Mouse (Mus musculus): Measurements from ENCODE around the gene Lamtor1. TPM values are rescaled to one million over a fixed set of nuclear protein-coding genes. Genes with fewer than 3 reads are reported as not detected.
"Not testable (repeated sequence)": the region's sequence is repeated elsewhere in the genome, so short reads cannot be mapped to it uniquely, and the experiment has no call there.

The Lamtor1 gene
- total and polyA plus RNA-seq, 2 experiments from 2014 or later: 105 to 176 TPM

DNA sequence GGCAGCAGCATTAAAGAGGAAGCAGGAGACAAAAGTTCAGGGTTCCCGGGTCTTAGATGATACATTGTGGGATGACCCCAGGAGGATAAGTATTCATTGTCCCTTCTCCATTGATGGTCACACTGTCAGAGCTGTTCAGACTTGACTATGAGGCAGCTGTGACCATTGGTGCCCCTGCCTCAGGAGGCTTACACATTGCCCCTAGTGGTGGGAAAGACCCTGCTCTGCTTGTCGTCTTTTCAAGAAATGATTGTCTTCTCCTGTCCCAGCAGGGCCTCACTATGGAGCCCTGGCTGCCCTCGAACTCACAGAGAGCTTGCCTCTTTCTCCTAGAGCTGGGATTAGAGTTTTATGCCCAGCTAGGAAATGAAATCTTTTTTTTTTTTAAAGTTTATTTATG, 6.3 kb downstream of the Lamtor1 start:
- 60% methylated on average over 3 of the region's 3 CpGs for WGBS
- TF ChIP-seq CTCF (IDR thresholded peaks at IDR 0.05; ENCODE audit: low read depth): peak; percentile 52

DNA sequence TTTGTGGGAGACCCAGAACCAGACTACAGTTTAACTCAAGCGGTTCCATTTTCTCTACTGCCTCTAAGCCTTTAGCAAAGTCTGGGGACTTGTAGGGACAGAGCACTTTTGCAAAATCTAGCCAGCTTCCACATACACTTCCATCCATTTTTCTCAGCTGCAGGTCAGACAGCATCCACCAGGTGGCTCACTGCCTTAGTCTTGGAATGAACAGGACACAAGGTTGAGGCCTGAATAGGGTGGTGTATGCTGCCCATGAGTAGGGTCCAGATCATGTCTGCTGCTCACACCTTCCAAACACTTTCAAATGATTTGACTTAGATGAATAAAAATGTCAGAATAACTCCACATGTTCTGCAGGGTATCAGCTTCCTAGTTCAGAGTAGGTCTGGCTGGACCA, 12.4 kb downstream of the Lamtor1 start:
- H3K9me3 ChIP-seq (ENCODE audit: low read length): no peaks in the 10 kb centered on the region
- DNase-seq (peak; percentile 72), ATAC-seq (peak; percentile 81)
- 12% methylated on average over 1 of the region's 1 CpGs for WGBS
- no peaks in the 10 kb centered on the region for H3K4me1 ChIP-seq (ENCODE audit: insufficient read depth)
- H3K36me3 ChIP-seq (ENCODE audit: insufficient read depth): peaks cover 15% of the 10 kb centered on the region
- H3K4me2 ChIP-seq (ENCODE audit: low read depth): no peak overlapping the region
- no peaks in the 10 kb centered on the region for H3K27me3 ChIP-seq (ENCODE audit: insufficient read depth, low read length)
- no peak overlapping the region for H3K4me3 ChIP-seq (ENCODE audit: low read depth, low read length)
- no peak overlapping the region for H3K27ac ChIP-seq (ENCODE audit: low read depth, low read length)
- TF ChIP-seq CTCF (IDR thresholded peaks at IDR 0.05; ENCODE audit: low read depth): peak; percentile 86
- no peak overlapping the region for H3K9ac ChIP-seq

More for the DNA sequence above, 6.3 kb downstream of the Lamtor1 start:
- Histone ChIP-seq H3K36me3 (ENCODE audit: insufficient read depth) (peaks cover 51% of the 10 kb centered on the region), H3K27me3 (ENCODE audit: insufficient read depth, low read length) (no peaks in the 10 kb centered on the region), H3K27ac (ENCODE audit: low read depth, low read length) (no peak overlapping the region), H3K9ac (no peak overlapping the region), H3K4me1 (ENCODE audit: insufficient read depth) (no peaks in the 10 kb centered on the region), H3K4me3 (ENCODE audit: low read depth, low read length) (no peak overlapping the region), H3K9me3 (ENCODE audit: low read length) (no peaks in the 10 kb centered on the region), H3K4me2 (ENCODE audit: low read depth) (no peak overlapping the region)
- ATAC-seq: 0 out of 2 replicates have a peak, but pooled peaks have one; percentile 32
- no peak for DNase-seq

DNA sequence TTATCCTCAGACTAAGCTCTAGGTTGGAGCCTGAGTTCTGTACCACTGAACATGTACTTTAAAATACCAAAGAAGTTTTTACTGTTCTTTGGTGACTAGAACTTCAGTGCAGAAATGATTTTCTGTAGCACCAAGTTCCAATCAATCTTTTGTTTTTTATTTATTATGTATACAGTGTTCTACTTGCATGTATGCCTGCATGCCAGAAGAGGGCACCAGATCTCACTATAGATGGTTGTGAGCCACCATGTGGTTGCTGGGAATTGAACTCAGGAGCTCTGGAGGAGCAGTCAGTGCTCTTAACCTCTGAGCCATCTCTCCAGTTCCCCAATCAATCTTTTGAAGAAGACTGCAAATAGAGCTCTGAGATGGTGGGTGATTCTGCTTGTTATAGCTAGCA, 20.2 kb downstream of the Lamtor1 start:
- H3K4me3 ChIP-seq (ENCODE audit: low read depth, low read length); H3K27me3 ChIP-seq (ENCODE audit: insufficient read depth, low read length); H3K4me1 ChIP-seq (ENCODE audit: insufficient read depth); H3K4me2 ChIP-seq (ENCODE audit: low read depth); H3K9me3 ChIP-seq (ENCODE audit: low read length); H3K27ac ChIP-seq (ENCODE audit: low read depth, low read length); ATAC-seq; H3K36me3 ChIP-seq (ENCODE audit: insufficient read depth); H3K9ac ChIP-seq; DNase-seq: not testable (repeated sequence)

DNA sequence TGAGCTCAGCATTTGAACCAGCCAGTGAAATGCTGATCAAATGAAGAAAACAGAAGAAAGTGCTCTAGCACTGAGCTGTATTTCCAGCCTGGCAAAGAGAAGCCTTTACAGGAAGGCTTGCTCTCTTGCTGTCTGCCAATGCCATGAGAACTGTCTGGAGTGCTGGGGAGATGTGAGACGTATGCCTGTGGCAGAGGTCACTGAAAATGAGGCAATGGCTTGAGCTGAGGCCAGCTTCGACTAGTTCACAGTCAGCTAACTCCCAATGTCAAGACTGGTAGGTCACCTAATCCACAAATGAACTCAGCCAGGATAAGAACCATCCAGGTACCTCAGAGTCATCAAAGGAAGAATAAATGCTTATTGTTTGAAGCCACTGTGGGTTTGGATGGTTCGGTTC, 22.4 kb downstream of the Lamtor1 start:
- ATAC-seq: no peak
- H3K27ac ChIP-seq (ENCODE audit: low read depth, low read length): no peak overlapping the region
- 91% methylated on average over 3 of the region's 3 CpGs for WGBS

DNA sequence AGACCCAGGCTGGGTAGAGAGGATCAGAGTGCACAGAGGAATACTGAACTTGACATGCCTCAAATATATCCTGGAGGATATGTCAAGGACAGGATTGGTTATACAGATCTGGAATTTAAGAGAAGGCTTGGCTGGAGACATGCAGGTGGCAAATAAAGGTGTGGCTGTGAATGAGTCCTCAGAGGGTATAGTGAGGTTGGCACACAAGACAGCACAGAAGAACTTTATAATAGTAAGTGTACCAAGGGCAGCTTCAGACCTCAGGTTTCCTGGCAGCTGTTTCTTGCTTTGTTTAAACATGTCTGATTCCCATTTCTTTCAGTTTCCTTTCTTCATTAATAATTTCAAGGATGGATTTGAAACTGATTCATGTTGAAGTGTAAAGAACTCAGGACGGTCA, 26.8 kb downstream of the Lamtor1 start:
- no peak for ATAC-seq
- no peaks in the 10 kb centered on the region for H3K9me3 ChIP-seq (ENCODE audit: low read length)
- H3K4me3 ChIP-seq (ENCODE audit: low read depth, low read length): no peak overlapping the region

More for the DNA sequence above, 22.4 kb downstream of the Lamtor1 start:
- Histone ChIP-seq H3K27me3 (ENCODE audit: insufficient read depth, low read length) (no peaks in the 10 kb centered on the region), H3K4me1 (ENCODE audit: insufficient read depth) (no peaks in the 10 kb centered on the region), H3K36me3 (ENCODE audit: insufficient read depth) (no peaks in the 10 kb centered on the region), H3K4me2 (ENCODE audit: low read depth) (no peak overlapping the region), H3K9me3 (ENCODE audit: low read length) (no peaks in the 10 kb centered on the region), H3K4me3 (ENCODE audit: low read depth, low read length) (no peak overlapping the region), H3K9ac (no peak overlapping the region)
- no peak for TF ChIP-seq CTCF (IDR thresholded peaks at IDR 0.05; ENCODE audit: low read depth)
- no peak for DNase-seq

DNA sequence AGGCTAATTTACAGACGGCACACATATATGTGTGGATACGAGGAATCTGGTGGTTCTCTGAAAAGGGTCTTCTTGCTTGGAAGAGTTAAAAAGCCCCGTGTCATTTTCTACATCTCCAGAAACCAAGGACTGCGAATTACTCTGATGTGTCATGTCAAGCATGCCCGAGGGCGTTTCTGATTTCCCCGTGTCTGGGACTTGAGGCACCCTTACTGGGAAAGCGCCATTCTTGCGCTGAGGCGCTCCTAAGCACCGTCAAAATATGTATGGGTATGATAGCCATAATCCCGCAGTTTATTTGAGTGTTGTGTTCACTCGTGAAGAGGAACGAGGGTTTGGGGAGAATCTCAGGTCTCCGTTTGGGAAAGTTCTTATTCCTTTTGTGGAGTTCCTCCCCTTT, 27.6 kb downstream of the Lamtor1 start:
- TF ChIP-seq CTCF (IDR thresholded peaks at IDR 0.05; ENCODE audit: low read depth): no peak
- Histone ChIP-seq H3K4me3 (ENCODE audit: low read depth, low read length) (peak overlapping the region; percentile 84), H3K36me3 (ENCODE audit: insufficient read depth) (no peaks in the 10 kb centered on the region), H3K27ac (ENCODE audit: low read depth, low read length) (peak overlapping the region; percentile 37; the same call in 1 of the 2 replicates), H3K9ac (peak overlapping the region; percentile 80), H3K4me2 (ENCODE audit: low read depth) (peak overlapping the region; percentile 72), H3K9me3 (ENCODE audit: low read length) (no peaks in the 10 kb centered on the region), H3K27me3 (ENCODE audit: insufficient read depth, low read length) (no peaks in the 10 kb centered on the region), H3K4me1 (ENCODE audit: insufficient read depth) (peaks cover 9% of the 10 kb centered on the region; the same call in 1 of the 2 replicates)
- 6% methylated on average over 15 of the region's 15 CpGs for WGBS
- no peak for DNase-seq
- ATAC-seq: peak; percentile 32

More for the DNA sequence above, 26.8 kb downstream of the Lamtor1 start:
- Histone ChIP-seq H3K36me3 (ENCODE audit: insufficient read depth) (no peaks in the 10 kb centered on the region), H3K9ac (no peak overlapping the region), H3K27me3 (ENCODE audit: insufficient read depth, low read length) (no peaks in the 10 kb centered on the region), H3K4me1 (ENCODE audit: insufficient read depth) (peaks cover 9% of the 10 kb centered on the region; the same call in 1 of the 2 replicates), H3K27ac (ENCODE audit: low read depth, low read length) (no peak overlapping the region), H3K4me2 (ENCODE audit: low read depth) (no peak overlapping the region)
- WGBS: 80% methylated on average over 1 of the region's 1 CpGs
- no peak for TF ChIP-seq CTCF (IDR thresholded peaks at IDR 0.05; ENCODE audit: low read depth)
- no peak for DNase-seq

DNA sequence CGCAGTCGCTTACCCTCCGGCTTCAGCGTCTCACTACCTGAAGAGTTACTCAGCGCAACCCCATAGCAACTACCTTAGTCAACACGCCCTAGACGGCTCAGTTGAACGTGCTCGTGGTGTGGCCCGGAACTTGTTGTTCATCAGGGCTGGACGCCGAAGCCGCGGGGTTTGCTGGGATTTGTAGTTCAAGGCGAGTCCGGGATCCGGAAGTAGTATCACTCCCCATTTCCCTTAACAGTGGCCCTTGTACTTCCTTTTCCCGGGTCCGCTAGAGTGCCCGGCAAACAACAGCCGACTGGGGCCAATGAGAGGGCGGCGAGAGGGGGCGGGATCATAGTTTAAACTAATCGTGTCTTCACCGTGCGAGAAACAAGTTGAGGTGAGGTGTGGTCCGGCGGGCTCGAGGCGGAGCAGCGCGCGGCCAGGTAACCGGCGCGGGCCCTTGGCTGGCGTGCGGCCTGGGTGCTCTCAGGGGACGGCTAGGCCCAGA, 28.1 kb downstream of the Lamtor1 start, which contains the start of the genes Lrrc51 and Numa1:
Gene Lrrc51, minus strand, starts transcription at position 145 of the 490 bp plus-strand sequence.
Gene Numa1, plus strand, starts transcription at position 361 of the 490 bp plus-strand sequence.
- H3K9ac ChIP-seq: peak within 1 kb of the TSS; percentile 80
- H3K27me3 ChIP-seq (ENCODE audit: insufficient read depth, low read length): no peaks in the 10 kb centered on the region
- peak within 1 kb of the TSS; percentile 72 for H3K4me2 ChIP-seq (ENCODE audit: low read depth)
- TF ChIP-seq CTCF (IDR thresholded peaks at IDR 0.05; ENCODE audit: low read depth): no peak
- H3K4me3 ChIP-seq (ENCODE audit: low read depth, low read length): peak within 1 kb of the TSS; percentile 84
- H3K9me3 ChIP-seq (ENCODE audit: low read length): no peaks in the 10 kb centered on the region
- under 1% methylated on average over 40 of the region's 40 CpGs for WGBS
- peaks cover 9% of the 10 kb centered on the region; the same call in 1 of the 2 replicates for H3K4me1 ChIP-seq (ENCODE audit: insufficient read depth)
- H3K36me3 ChIP-seq (ENCODE audit: insufficient read depth): no peaks in the 10 kb centered on the region
- DNase-seq: peak; percentile 94
- H3K27ac ChIP-seq (ENCODE audit: low read depth, low read length): peak within 1 kb of the TSS; percentile 71
- ATAC-seq: peak; percentile 99

All from forebrain, postnatal 0 days (tissue).